Mouse (Mus musculus): ENCODE measurements around the gene Rab20. TPM values are rescaled to one million over a fixed set of nuclear protein-coding genes. Genes with fewer than 3 reads are reported as not detected.
"Not testable (repeated sequence)": the region's sequence is repeated elsewhere in the genome, so short reads cannot be mapped to it uniquely, and the experiment has no call there.

Rab20 gene
- polyA plus RNA-seq, 1 experiment from 2014 or later = 1.7 TPM

DNA sequence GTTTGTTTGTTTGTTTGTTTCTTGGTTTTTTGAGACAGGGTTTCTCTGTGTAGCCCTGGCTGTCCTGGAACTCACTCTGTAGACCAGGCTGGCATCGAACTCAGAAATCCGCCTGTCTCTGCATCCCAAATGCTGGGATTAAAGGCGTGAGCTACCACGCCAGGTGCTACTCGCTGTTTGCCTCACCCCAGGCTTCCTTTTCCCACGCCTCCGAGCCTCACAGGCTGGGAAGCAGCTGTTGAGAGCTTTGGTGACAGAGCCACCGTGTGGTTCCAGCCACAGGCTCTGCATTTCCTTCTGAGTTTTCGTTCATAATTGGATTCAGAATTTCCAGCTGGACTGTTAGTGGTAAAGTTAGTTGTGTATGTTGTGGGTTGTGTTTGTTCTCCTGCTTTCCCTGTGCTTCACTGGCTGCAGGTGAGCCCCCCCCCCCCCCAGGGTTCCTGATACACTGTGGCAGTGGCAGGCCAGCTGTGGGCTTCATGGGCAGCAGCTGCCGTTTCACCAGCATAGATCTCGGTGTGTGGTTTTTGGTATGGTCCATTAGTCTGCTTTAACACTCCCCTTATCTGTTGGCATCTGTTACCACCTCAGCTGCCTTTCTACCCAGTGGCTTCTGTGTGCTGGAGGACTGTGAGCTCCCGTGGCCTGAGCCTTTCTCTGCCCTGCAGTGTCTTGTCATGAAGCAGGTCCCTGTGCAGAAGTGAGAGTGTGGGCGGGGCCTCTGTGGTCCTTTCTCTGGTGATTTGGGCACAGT, 25.1 kb upstream of the Rab20 start:
- Histone ChIP-seq H3K9ac (no peak overlapping the region), H3K9me3 (no peaks in the 10 kb centered on the region), H3K4me2 (replicated peaks) (no peak overlapping the region), H3K4me3 (no peak overlapping the region), H3K4me1 (peaks cover 10% of the 10 kb centered on the region; the same call in 1 of the 2 replicates), H3K36me3 (peaks cover 61% of the 10 kb centered on the region), H3K27ac (no peak overlapping the region), H3K27me3 (no peaks in the 10 kb centered on the region)
- ATAC-seq (ENCODE audit: low FRiP score, low read depth) = no peak
- 85% methylated on average over 13 of the region's 13 CpGs for WGBS

DNA sequence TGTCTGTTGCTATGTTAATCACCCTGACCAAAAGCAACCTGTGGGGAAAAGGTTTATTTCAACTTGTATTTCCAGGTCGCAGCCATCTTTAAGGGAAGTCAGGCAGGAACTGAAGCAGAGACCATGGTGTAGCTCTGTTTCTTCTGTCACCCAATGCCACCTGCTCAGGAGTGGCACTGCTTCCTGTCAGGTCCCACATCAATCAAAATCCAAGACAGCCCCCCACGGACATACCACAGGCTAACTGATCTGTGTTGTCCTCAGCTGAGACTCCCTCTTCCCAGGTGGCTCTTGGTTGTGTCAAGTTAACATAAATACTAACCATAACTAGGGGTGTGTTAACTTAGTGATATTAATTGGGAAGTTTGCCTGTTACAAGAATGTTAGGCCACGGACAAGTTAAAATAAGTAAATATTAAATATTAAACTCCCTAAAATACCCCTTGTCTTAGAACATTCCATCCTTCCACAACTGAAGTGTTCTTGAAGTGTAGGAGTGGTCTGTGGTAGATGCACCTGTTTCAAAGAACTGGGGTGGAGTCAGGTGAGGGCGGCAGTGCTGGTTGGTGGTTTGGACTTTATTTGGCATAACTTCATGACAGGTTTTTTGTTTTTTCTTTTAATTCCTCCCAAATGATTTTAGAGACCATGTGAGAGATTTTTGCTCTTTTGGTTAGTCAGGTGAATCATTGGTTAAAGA, 20.4 kb upstream of the Rab20 start:
- peaks cover 24% of the 10 kb centered on the region for H3K4me1 ChIP-seq
- H3K4me3 ChIP-seq = peak overlapping the region; percentile 92; the same call in 1 of the 2 replicates
- H3K27me3 ChIP-seq = peaks cover 10% of the 10 kb centered on the region; the same call in 1 of the 2 replicates
- H3K36me3 ChIP-seq = peaks cover 17% of the 10 kb centered on the region
- no peak overlapping the region for H3K9ac ChIP-seq
- no peaks in the 10 kb centered on the region for H3K9me3 ChIP-seq
- H3K4me2 ChIP-seq (replicated peaks) = peak overlapping the region; percentile 83
- 89% methylated on average over 4 of the region's 4 CpGs for WGBS
- H3K27ac ChIP-seq = no peak overlapping the region
- no peak for ATAC-seq (ENCODE audit: low FRiP score, low read depth)

DNA sequence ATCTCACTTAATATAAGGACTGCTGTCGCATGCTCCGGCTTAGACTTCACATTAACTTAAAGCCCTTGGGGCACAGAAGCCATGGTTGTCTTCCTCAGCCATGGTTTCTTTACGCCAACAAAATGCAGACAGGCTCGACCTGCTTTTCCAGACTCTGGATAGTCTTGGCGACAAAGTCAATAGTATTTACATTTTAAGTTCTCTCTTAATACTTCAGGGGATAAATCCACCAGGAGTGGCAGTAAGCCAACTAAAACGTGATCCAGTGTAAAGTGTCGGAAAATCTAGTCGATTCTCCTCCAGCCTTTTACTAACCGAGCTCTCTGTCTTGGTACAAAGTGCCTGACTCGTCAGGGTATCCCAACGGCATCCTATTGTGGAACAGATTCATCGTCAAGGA, 19.8 kb upstream of the Rab20 start:
- WGBS = 74% methylated on average over 12 of the region's 12 CpGs
- Histone ChIP-seq H3K36me3 (peaks cover 11% of the 10 kb centered on the region), H3K4me1 (peaks cover 24% of the 10 kb centered on the region), H3K9ac (0 out of 2 replicates have a peak overlapping the region, but pooled peaks have one; percentile 83), H3K4me3 (peak overlapping the region; percentile 92), H3K27me3 (peaks cover 10% of the 10 kb centered on the region; the same call in 1 of the 2 replicates), H3K27ac (no peak overlapping the region), H3K9me3 (no peaks in the 10 kb centered on the region), H3K4me2 (replicated peaks) (peak overlapping the region; percentile 83)
- ATAC-seq (ENCODE audit: low FRiP score, low read depth) = no peak

DNA sequence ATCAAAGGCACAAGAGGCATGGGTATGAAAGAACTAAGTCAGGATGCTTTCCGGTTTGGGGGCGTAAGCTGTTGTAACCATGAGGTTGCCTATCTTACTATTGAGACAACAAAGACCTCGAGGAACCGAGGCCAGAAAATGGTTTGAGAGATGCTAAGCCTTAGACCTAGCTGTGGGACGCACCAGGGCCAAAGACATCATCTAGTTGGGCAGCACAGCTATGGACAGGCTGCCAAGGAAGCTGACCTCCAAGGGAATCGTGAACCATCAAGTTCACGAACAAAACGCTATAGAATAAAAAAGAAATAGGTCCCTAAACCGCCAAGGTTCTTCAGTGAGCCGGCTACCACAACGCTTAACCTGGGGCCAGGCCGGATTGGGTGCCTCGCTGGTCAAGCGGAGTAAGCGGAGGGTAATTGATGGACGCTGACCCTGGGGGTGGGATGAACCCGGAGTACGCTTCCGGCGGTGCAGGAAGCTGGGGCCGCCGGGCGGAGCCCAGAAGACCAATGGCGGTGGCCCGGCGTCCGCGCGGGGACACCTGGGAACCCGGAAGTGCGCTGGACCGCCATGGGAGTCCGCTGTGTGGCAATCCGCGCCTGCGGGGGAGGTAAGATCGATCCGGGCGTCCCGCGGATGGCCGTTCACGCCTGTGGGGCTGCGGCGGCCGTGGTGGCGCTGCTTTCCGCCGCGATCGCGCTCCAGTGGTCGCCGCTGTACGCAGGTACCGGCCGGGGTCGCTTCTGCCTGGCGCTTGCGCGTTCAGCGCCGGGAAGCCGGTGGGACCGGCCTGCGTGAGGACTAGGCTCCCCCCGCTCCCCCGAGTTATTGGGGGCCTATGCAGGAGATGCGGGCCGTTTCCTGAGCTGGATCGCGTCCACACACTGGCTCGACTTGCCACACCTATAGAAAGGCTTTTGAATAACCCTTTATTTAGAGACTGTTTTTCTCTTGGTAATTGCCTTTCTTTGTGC, 18.8 kb upstream of the Rab20 start, which contains the start of gene Naxd:
Gene Naxd, plus strand, starts transcription at position 490 of the 974 bp plus-strand sequence.
- ATAC-seq (ENCODE audit: low FRiP score, low read depth) = peak; percentile 97
- peaks cover under 1% of the 10 kb centered on the region for H3K36me3 ChIP-seq
- no peaks in the 10 kb centered on the region for H3K9me3 ChIP-seq
- H3K4me2 ChIP-seq (replicated peaks) = peak within 1 kb of the TSS; percentile 83
- peak within 1 kb of the TSS; percentile 83 for H3K9ac ChIP-seq
- H3K4me1 ChIP-seq = peaks cover 24% of the 10 kb centered on the region
- WGBS = 4% methylated on average over 72 of the region's 73 CpGs
- H3K27me3 ChIP-seq = peaks cover 10% of the 10 kb centered on the region; the same call in 1 of the 2 replicates
- peak within 1 kb of the TSS; percentile 92 for H3K4me3 ChIP-seq
- H3K27ac ChIP-seq = peak within 1 kb of the TSS; percentile 69; the same call in 1 of the 2 replicates

DNA sequence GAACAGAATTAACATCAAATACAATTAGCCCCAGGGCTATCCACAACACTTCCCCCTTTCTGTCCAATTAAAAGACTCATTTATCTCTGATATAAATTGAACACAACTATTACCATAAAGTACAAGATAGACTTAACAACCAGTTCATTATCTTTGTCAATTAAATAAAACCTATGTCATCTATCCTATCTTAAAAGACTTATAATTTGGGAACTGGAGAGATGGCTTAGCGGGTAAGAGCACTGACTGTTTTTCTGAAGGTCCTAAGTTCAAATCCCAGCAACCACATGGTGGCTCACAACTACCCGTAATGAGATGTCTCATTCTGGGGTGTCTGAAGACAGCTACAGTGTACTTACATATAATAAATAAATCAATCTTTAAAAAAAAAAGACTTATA, 13.8 kb upstream of the Rab20 start:
- ATAC-seq (ENCODE audit: low FRiP score, low read depth) = not testable (repeated sequence)

DNA sequence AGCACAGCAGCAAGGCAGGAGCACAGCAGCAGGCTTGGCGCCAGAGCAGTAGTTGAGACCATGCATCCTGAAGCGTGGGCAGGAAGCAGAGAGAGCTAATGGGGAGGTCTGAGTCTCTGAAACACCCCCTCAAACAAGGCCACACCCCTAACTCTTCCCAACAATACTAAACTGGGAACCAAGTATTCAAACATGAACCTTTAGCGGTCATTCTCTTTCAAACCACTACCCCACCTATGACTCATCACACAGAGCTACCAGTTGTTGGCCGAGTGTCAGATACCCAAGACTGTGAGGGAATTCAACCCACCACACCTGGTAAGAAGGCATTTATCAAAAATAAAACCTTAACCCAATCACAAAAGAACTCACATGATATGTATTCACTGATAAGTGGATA, 8.7 kb upstream of the Rab20 start:
- Histone ChIP-seq H3K36me3 (no peaks in the 10 kb centered on the region), H3K4me3 (no peak overlapping the region), H3K9me3 (no peaks in the 10 kb centered on the region), H3K4me1 (no peaks in the 10 kb centered on the region), H3K4me2 (replicated peaks) (no peak overlapping the region), H3K27ac (no peak overlapping the region), H3K9ac (no peak overlapping the region), H3K27me3 (peaks cover 29% of the 10 kb centered on the region)
- ATAC-seq (ENCODE audit: low FRiP score, low read depth) = no peak
- WGBS = 73% methylated on average over 4 of the region's 4 CpGs

More for the DNA sequence above, 13.8 kb upstream of the Rab20 start:
- not testable (repeated sequence) for H3K9me3 ChIP-seq; H3K4me2 ChIP-seq (replicated peaks); H3K9ac ChIP-seq; H3K4me1 ChIP-seq; H3K27ac ChIP-seq; H3K36me3 ChIP-seq; H3K4me3 ChIP-seq
- peaks cover 35% of the 10 kb centered on the region for H3K27me3 ChIP-seq
- 83% methylated on average over 2 of the region's 2 CpGs for WGBS

DNA sequence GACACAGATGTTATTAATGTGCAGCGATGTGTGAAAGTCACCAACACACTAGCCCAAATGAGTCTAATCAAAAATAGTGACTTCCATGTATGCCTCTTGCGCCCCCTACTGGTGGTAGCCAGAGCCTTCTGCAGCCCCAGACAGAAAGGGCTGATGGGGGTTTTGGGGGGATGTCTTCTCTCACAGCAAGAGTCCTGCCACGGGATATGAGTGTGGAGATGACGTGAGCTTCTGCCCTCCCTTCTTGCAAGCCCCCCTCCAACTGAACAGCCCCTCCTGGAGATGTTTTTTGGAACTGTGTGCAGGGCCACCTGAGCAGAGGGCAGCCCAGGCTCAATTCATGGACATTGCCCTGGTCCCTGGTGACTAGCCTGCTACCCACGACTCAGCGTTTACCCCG, 7.6 kb upstream of the Rab20 start:
- peaks cover 34% of the 10 kb centered on the region for H3K27me3 ChIP-seq
- H3K36me3 ChIP-seq = no peaks in the 10 kb centered on the region
- no peaks in the 10 kb centered on the region for H3K9me3 ChIP-seq
- no peak overlapping the region for H3K27ac ChIP-seq
- no peak overlapping the region for H3K4me3 ChIP-seq
- 20% methylated on average over 7 of the region's 7 CpGs for WGBS
- H3K4me2 ChIP-seq (replicated peaks) = no peak overlapping the region
- no peak for ATAC-seq (ENCODE audit: low FRiP score, low read depth)
- no peak overlapping the region for H3K9ac ChIP-seq
- no peaks in the 10 kb centered on the region for H3K4me1 ChIP-seq

DNA sequence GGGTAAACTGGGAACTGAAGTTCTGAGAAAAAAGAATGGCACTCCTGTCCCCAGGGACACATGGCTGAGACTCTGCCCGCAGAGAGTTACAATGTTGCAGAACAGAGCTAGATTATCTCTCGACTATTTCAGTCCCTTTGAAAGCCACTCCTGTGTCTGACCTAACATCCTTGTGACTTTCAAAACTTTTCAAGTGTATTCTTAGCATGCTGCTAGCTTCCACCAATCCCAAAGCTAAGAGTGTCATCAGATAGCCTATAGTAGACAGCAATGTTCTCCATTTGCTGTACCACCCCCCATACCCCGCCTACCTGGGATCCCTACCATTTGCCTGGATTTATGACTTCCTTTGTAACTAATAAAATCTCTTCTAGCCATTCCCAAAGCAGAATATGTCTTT, 4.0 kb upstream of the Rab20 start:
- Histone ChIP-seq H3K9me3 (no peaks in the 10 kb centered on the region), H3K27ac (no peak overlapping the region), H3K4me3 (no peak overlapping the region), H3K27me3 (peaks cover 48% of the 10 kb centered on the region), H3K4me1 (peaks cover 21% of the 10 kb centered on the region; the same call in 1 of the 2 replicates), H3K36me3 (no peaks in the 10 kb centered on the region), H3K9ac (no peak overlapping the region), H3K4me2 (replicated peaks) (no peak overlapping the region)
- ATAC-seq (ENCODE audit: low FRiP score, low read depth) = no peak
- WGBS = 55% methylated on average over 3 of the region's 3 CpGs

DNA sequence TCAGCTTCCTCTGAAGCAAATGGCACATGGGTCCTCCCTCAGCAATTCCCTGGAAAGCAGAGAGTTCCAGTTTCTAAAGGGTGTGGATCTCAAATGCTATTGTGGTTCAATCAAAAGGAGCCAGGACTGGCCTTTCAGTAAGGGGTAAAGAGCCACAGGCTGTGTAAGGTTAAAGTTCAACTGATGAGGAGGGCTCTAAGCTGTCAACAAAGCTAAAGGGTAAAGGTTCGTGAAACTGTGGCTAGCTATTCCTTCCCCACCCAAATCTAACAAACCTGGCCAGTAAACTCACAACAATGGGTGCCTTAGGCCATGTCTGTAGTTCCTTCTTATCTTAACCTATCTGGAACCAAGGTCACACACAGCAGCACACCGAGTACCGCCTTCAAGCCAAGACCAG, 3.4 kb upstream of the Rab20 start:
- peaks cover 54% of the 10 kb centered on the region for H3K27me3 ChIP-seq
- no peak for ATAC-seq (ENCODE audit: low FRiP score, low read depth)
- H3K27ac ChIP-seq = no peak overlapping the region
- no peak overlapping the region for H3K4me2 ChIP-seq (replicated peaks)
- WGBS = 79% methylated on average over 3 of the region's 3 CpGs
- H3K4me3 ChIP-seq = no peak overlapping the region
- H3K4me1 ChIP-seq = peaks cover 26% of the 10 kb centered on the region
- H3K9ac ChIP-seq = no peak overlapping the region
- no peaks in the 10 kb centered on the region for H3K9me3 ChIP-seq
- no peaks in the 10 kb centered on the region for H3K36me3 ChIP-seq

DNA sequence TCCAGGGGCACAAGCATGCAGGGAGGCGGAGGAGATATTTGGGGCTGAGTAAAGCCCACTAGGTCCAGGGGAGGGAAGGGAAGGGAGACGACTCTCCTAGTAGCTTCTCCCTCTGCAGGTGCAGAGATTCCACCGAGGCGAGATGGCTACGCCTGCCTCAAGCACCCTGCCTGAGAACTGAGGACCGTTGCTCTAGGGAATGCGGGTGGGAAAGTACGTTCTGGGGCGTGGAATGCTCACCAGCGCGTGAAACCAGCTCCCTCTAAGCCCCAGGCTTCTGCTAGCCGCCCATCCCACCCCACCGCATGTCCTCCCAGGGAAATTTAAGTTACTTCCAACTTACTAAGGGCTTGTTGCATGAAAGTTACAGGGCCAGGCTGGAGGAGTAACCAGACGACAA, 1.1 kb upstream of the Rab20 start:
- peak overlapping the region; percentile 99 for H3K4me2 ChIP-seq (replicated peaks)
- ATAC-seq (ENCODE audit: low FRiP score, low read depth) = no peak
- no peak overlapping the region for H3K9ac ChIP-seq
- H3K27ac ChIP-seq = no peak overlapping the region
- peaks cover 77% of the 10 kb centered on the region for H3K27me3 ChIP-seq
- no peaks in the 10 kb centered on the region for H3K9me3 ChIP-seq
- H3K36me3 ChIP-seq = no peaks in the 10 kb centered on the region
- H3K4me3 ChIP-seq = peak overlapping the region; percentile 60; the same call in 1 of the 2 replicates
- H3K4me1 ChIP-seq = peaks cover 42% of the 10 kb centered on the region
- 6% methylated on average over 14 of the region's 14 CpGs for WGBS

DNA sequence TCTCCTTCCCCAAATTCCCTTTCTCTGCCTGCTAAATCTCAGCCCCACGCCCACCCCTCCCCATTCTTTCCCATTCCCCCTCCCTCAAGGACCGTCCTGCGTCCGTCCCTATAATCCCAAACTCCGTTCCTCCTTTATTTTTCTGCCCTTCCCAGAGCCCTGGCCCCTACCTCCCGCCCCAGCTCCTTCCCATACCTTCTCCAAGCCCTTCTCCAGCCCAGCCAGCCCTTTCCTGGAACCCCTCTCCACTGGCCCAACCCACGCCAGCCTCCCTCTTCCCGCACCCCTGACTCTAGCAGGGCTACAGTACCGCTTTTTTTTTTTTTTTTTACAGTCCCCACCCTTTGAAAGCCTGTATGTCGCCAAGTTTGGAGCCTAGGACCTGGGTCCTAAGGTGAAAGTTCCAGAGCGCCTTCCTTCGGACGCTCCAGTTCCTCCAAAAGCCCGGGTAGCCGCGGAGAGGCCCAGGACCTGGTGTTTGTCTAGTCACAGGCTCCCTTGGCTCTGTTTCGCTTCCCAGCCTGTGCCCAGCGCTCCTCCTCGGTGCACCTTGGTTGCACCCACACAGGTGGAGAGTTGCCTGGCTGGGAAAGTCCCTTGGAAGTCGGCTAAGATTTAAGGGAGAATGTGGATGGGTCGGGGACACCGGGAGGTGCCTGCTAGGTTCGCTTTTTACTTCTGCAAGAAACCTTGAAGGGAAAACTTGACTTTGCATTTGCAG, 457 bp upstream of the Rab20 start:
- WGBS = 1% methylated on average over 23 of the region's 23 CpGs
- no peaks in the 10 kb centered on the region for H3K9me3 ChIP-seq

More for the DNA sequence above, 457 bp upstream of the Rab20 start:
- peak overlapping the region; percentile 99 for H3K4me2 ChIP-seq (replicated peaks)
- no peak overlapping the region for H3K27ac ChIP-seq
- peak overlapping the region; percentile 60 for H3K4me3 ChIP-seq
- ATAC-seq (ENCODE audit: low FRiP score, low read depth) = peak; percentile 58
- peaks cover 83% of the 10 kb centered on the region for H3K27me3 ChIP-seq
- H3K36me3 ChIP-seq = no peaks in the 10 kb centered on the region
- H3K9ac ChIP-seq = no peak overlapping the region
- H3K4me1 ChIP-seq = peaks cover 42% of the 10 kb centered on the region
